Mouse (Mus musculus) lung, adult 2 months (tissue): ENCODE measurements around the gene Snrnp27.

Experiments
- CTCF ChIP-seq: fragments of 200-500 bp; IDR thresholded peaks from 2 replicates; pipeline ENCODE4 v1.5.1; 2011; ENCODE audit warnings: mild to moderate bottlenecking, low read length, control low read depth; ENCODE audit not compliant: insufficient read depth
- POLR2A ChIP-seq: fragments of 200-500 bp; IDR thresholded peaks from 2 replicates; pipeline ENCODE4 v1.6.1; 2011; ENCODE audit warnings: low read depth, mild to moderate bottlenecking, control low read depth, low read length, borderline replicate concordance; ENCODE audit errors: extremely low read depth

DNA sequence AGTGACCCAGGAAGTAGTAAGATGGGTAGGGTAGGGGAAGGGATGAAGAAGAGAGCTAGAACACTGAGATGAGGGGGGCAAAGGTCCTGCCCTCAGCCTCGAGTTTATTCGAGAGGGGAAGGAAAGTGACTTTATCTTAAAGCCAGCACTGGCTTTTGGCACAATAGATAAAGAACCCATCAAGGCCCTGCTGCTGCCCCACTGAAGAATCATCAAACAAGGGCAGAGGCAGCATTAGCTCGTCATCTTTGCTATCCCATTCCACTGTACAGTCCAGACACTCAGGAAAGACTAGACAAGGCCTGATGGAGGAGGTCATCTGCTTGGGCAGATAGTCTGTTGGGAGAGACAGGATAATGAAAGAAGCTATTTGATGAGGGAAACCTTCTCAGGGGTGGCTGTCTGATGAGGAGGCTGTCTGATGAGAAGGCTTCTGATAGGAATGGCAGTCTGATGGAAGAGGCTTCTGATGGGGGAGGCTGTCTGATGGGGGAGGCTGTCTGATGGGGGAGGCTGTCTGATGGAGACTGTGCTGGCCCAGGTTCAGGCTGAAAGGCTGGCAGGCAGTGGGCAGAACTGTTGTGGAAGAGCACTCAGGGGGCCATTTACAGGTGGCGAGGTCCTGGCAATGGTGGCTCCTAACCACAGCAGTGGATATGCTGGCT, 47.0 kb downstream of the Snrnp27 start:
- TF ChIP-seq POLR2A (no peak), CTCF (no peak)
